Mouse (Mus musculus): ENCODE results near the gene Cdyl. TPM values are rescaled to one million over a fixed set of nuclear protein-coding genes. Genes with fewer than 3 reads are reported as not detected.

Gene Cdyl
- polyA plus RNA-seq, 1 experiment, result 3.8 TPM

DNA sequence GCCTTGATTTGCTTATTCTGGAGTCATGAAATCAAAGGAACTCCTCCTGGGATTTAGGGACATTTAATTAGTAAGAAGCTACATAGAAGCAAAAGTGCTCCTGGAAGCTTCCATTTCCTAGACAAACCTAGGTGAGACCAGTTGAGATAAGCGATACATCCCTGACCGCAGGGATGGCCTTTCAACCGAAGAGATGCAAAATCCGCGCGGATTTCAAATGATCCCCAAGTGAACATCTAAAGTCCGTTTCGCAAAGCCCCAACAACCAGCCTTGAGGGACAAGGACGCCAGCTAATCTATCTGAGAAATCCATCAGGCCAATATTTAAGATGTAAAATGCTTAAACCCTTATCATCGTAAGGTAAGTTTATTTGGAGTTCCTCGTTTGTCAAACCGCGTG, 245.7 kb downstream of the Cdyl start:
- under 1% methylated on average over 13 of the region's 13 CpGs for WGBS
- H3K4me3 ChIP-seq (ENCODE audit: low read depth, low read length), result peak overlapping the region; percentile 77
- no peak overlapping the region for H3K27ac ChIP-seq (ENCODE audit: insufficient read depth, low read depth, low read length)
- no peaks in the 10 kb centered on the region for H3K27me3 ChIP-seq (ENCODE audit: control insufficient read depth, insufficient read depth, low read length)
- H3K36me3 ChIP-seq (ENCODE audit: control insufficient read depth, insufficient read depth, low read length), result no peaks in the 10 kb centered on the region
- TF ChIP-seq CTCF (IDR thresholded peaks at IDR 0.05; ENCODE audit: extremely low read depth, insufficient read length, insufficient replicate concordance, low read depth, low read length) (no peak), POLR2A (IDR thresholded peaks at IDR 0.05; ENCODE audit: low read depth, low read length) (no peak)
- no peaks in the 10 kb centered on the region for H3K4me1 ChIP-seq (ENCODE audit: control insufficient read depth, insufficient read depth, insufficient read length, low read length)

DNA sequence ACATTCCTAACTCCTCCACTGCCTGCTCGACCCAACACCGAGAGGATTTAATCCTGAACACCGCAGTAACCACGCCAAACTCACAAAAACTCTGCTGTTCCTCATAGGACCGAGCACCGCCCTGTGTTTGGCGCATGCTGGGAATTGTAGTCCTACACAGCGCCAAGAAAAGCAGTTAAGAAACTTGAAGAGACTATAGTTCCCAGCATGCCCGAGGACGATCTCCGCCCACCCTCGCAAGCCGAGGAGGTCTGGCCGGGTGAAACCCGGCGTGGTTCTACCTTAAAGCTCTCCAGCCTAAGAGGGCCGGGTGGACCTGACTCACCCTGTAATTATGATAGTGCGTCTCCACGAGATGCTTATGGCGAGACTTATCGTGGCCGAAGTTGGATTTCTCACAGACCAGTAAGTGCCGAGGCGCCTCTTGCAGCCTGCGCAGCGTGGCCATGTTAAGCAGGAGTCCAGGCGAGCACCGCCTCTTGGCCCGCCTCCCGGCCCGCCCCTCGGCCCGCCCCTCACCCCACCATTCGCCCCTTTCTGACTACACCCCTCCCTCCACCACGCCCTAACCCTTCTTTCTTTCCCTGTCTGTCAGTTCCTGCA, 246.3 kb downstream of the Cdyl start, which contains the start of gene Rpp40:
Gene Rpp40 (minus strand): TSS at position 481 of the 603 bp plus-strand sequence.
- Histone ChIP-seq H3K36me3 (ENCODE audit: control insufficient read depth, insufficient read depth, low read length) (no peaks in the 10 kb centered on the region), H3K27me3 (ENCODE audit: control insufficient read depth, insufficient read depth, low read length) (no peaks in the 10 kb centered on the region), H3K4me3 (ENCODE audit: low read depth, low read length) (peak within 1 kb of the TSS; percentile 77), H3K27ac (ENCODE audit: insufficient read depth, low read depth, low read length) (peak within 1 kb of the TSS; percentile 31; the same call in 1 of the 2 replicates), H3K4me1 (ENCODE audit: control insufficient read depth, insufficient read depth, insufficient read length, low read length) (no peaks in the 10 kb centered on the region)
- no peak for TF ChIP-seq CTCF (IDR thresholded peaks at IDR 0.05; ENCODE audit: extremely low read depth, insufficient read length, insufficient replicate concordance, low read depth, low read length)
- 1% methylated on average over 35 of the region's 35 CpGs for WGBS

DNA sequence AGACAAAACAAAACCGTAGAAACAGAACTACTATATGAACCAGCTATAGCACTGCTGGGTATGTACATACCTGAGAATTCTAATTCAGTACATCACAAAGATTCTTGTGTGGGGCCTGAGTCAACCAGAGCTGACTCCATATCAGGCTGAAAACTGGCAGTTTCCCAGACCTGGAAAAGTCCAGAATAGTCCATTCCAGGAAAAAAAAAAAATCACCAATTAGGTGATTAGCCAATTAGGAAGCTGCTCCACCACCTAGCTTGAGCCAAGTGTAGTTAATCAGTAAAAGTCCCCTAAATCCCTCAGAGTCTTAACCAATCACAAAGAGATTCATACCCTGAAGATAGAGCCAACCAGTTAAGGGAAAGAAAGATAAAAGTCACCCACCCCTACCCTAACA, 251.8 kb downstream of the Cdyl start:
- WGBS, result 80% methylated on average over 1 of the region's 1 CpGs
- no peaks in the 10 kb centered on the region for H3K27me3 ChIP-seq (ENCODE audit: control insufficient read depth, insufficient read depth, low read length)
- no peak overlapping the region for H3K27ac ChIP-seq (ENCODE audit: insufficient read depth, low read depth, low read length)
- no peak overlapping the region for H3K4me3 ChIP-seq (ENCODE audit: low read depth, low read length)
- H3K36me3 ChIP-seq (ENCODE audit: control insufficient read depth, insufficient read depth, low read length), result no peaks in the 10 kb centered on the region
- H3K4me1 ChIP-seq (ENCODE audit: control insufficient read depth, insufficient read depth, insufficient read length, low read length), result no peaks in the 10 kb centered on the region
- TF ChIP-seq POLR2A (IDR thresholded peaks at IDR 0.05; ENCODE audit: low read depth, low read length) (no peak), CTCF (IDR thresholded peaks at IDR 0.05; ENCODE audit: extremely low read depth, insufficient read length, insufficient replicate concordance, low read depth, low read length) (no peak)

Other genes with a start within 250 kb of the Cdyl start
- gene Rpp40, start 246.5 kb downstream of the Cdyl start, polyA plus RNA-seq (2012; rRNA removed), result 0.56 and 2.0 TPM in 2 replicates